Mouse (Mus musculus) cerebellum, adult 2 months (tissue): ENCODE data around the gene Mllt3. TPM values are rescaled to one million over a fixed set of nuclear protein-coding genes. Genes with fewer than 3 reads are reported as not detected.

Source experiments
- DNase-seq, 2 experiments: peaks; one replicate each; pipeline ENCODE4 v3.0.0; 2021
- H3K27ac ChIP-seq: fragments of 200-500 bp; 2 replicates; pipeline ENCODE4 v1.5.1; 2012; ENCODE audit warnings: low read length, control low read depth, inconsistent platforms; ENCODE audit not compliant: insufficient read depth
- H3K27me3 ChIP-seq: fragments of 200-500 bp; 2 replicates; pipeline ENCODE4 v1.6.1; 2012; ENCODE audit warnings: inconsistent platforms, mild to moderate bottlenecking, low read length, moderate library complexity; ENCODE audit not compliant: control insufficient read depth, insufficient read depth
- H3K4me1 ChIP-seq: fragments of 200-500 bp; 2 replicates; pipeline ENCODE4 v1.6.1; 2011; ENCODE audit warnings: low read length; ENCODE audit not compliant: control insufficient read depth, insufficient read depth
- H3K4me3 ChIP-seq: fragments of 200-500 bp; replicated peaks from 2 replicates; pipeline ENCODE3; 2011; ENCODE audit warnings: mild to moderate bottlenecking, low read depth, low read length, control low read depth; ENCODE audit not compliant: insufficient read depth
- CTCF ChIP-seq: fragments of 200-500 bp; IDR thresholded peaks from 2 replicates; pipeline ENCODE4 v1.5.1; 2011; ENCODE audit warnings: low read depth, mild to moderate bottlenecking, control low read depth, low read length, moderate library complexity, borderline replicate concordance; ENCODE audit not compliant: insufficient read depth
- POLR2A ChIP-seq: fragments of 200-500 bp; IDR thresholded peaks from 2 replicates; pipeline ENCODE4 v1.6.1; 2011; ENCODE audit warnings: low read length, control low read depth, borderline replicate concordance; ENCODE audit not compliant: insufficient read depth
- WGBS: fragments of 180-500 bp; shearing (Covaris S2); methylation state at CpG from one replicate; pipeline ENCODE4 v1.1.7; 2018; 5-methylcytosine and 5-hydroxymethylcytosine counted together
- polyA plus RNA-seq: library from polyadenylated mRNA; depleted of rRNA; stranded (reverse); fragments of >200 nt; gene quantifications from 2 replicates; pipeline ENCODE4 v1.2.3, GENCODE M21; 2012

Gene Mllt3
- polyA plus RNA-seq, 1 experiment: 25.8 TPM

- peaks cover 13% of the 10 kb centered on the region; the same call in 1 of the 2 replicates for H3K4me1 ChIP-seq
- H3K4me3 ChIP-seq: no peak overlapping the region
- no peak for DNase-seq
- H3K27ac ChIP-seq: no peak overlapping the region
- no peak for TF ChIP-seq CTCF
- TF ChIP-seq POLR2A: no peak
- 77% methylated on average over 5 of the region's 5 CpGs for WGBS
- H3K27me3 ChIP-seq: no peaks in the 10 kb centered on the region
Measured at GRCm38 (mm10) chr4:87826336-87826735, 206.8 kb downstream of the Mllt3 start.

GRCm38 (mm10) chr4:87823623-87824022 is 209.5 kb downstream of the Mllt3 start:
- TF ChIP-seq CTCF: no peak
- no peak for TF ChIP-seq POLR2A
- DNase-seq: no peak
- Histone ChIP-seq H3K4me1 (peaks cover 18% of the 10 kb centered on the region; the same call in 1 of the 2 replicates), H3K27me3 (no peaks in the 10 kb centered on the region), H3K4me3 (no peak overlapping the region), H3K27ac (no peak overlapping the region)
- 50% methylated on average over 3 of the region's 3 CpGs for WGBS

GRCm38 (mm10) chr4:87823191-87823590 is 210.0 kb downstream of the Mllt3 start:
- Histone ChIP-seq H3K27me3 (no peaks in the 10 kb centered on the region), H3K4me1 (peaks cover 22% of the 10 kb centered on the region; the same call in 1 of the 2 replicates), H3K4me3 (no peak overlapping the region), H3K27ac (no peak overlapping the region)
- no peak for DNase-seq
- WGBS: 35% methylated on average over 6 of the region's 6 CpGs
- TF ChIP-seq CTCF (no peak), POLR2A (no peak)

- TF ChIP-seq POLR2A (no peak), CTCF (no peak)
- Histone ChIP-seq H3K27ac (peak overlapping the region; percentile 12; the same call in 1 of the 2 replicates), H3K4me3 (no peak overlapping the region), H3K4me1 (peaks cover 19% of the 10 kb centered on the region; the same call in 1 of the 2 replicates), H3K27me3 (no peaks in the 10 kb centered on the region)
- WGBS: 69% methylated on average over 3 of the region's 3 CpGs
- DNase-seq: peak in 1 of 2 experiments; percentile 32
Measured at GRCm38 (mm10) chr4:87820911-87821310, 212.3 kb downstream of the Mllt3 start.

- TF ChIP-seq POLR2A: no peak
- TF ChIP-seq CTCF: no peak
- Histone ChIP-seq H3K27me3 (no peaks in the 10 kb centered on the region), H3K4me1 (peaks cover 23% of the 10 kb centered on the region; the same call in 1 of the 2 replicates), H3K27ac (peak overlapping the region; percentile 45; the same call in 1 of the 2 replicates), H3K4me3 (no peak overlapping the region)
- 6% methylated on average over 9 of the region's 9 CpGs for WGBS
- peak; percentile 91 to 98 for DNase-seq
Measured at GRCm38 (mm10) chr4:87819182-87819581, 214.0 kb downstream of the Mllt3 start.

- Histone ChIP-seq H3K4me3 (no peak overlapping the region), H3K27ac (peak overlapping the region; percentile 65), H3K4me1 (peaks cover 19% of the 10 kb centered on the region; the same call in 1 of the 2 replicates), H3K27me3 (no peaks in the 10 kb centered on the region)
- DNase-seq: peak in 1 of 2 experiments; percentile 53
- TF ChIP-seq CTCF: no peak
- no peak for TF ChIP-seq POLR2A
- 59% methylated on average over 1 of the region's 1 CpGs for WGBS
Measured at GRCm38 (mm10) chr4:87818276-87818675, 214.9 kb downstream of the Mllt3 start.

GRCm38 (mm10) chr4:87815465-87816108 is 217.6 kb downstream of the Mllt3 start:
- no peak overlapping the region for H3K27ac ChIP-seq
- no peaks in the 10 kb centered on the region for H3K27me3 ChIP-seq
- TF ChIP-seq CTCF (no peak), POLR2A (no peak)
- no peak for DNase-seq
- no peak overlapping the region for H3K4me3 ChIP-seq
- H3K4me1 ChIP-seq: peaks cover 15% of the 10 kb centered on the region; the same call in 1 of the 2 replicates
- 84% methylated on average over 7 of the region's 7 CpGs for WGBS

- Histone ChIP-seq H3K4me3 (no peak overlapping the region), H3K4me1 (peaks cover 10% of the 10 kb centered on the region; the same call in 1 of the 2 replicates), H3K27me3 (no peaks in the 10 kb centered on the region), H3K27ac (no peak overlapping the region)
- no peak for DNase-seq
- TF ChIP-seq POLR2A: no peak
- TF ChIP-seq CTCF: no peak
- 93% methylated on average over 2 of the region's 2 CpGs for WGBS
Measured at GRCm38 (mm10) chr4:87811899-87812298, 221.3 kb downstream of the Mllt3 start.
